Mouse (Mus musculus) brain, embryonic 14.5 days (tissue): ENCODE data around the gene Nrtn.

Experiments used
- CTCF ChIP-seq: fragments of 200-500 bp; IDR thresholded peaks from 2 replicates; pipeline ENCODE4 v1.5.1; 2012; ENCODE audit warnings: inconsistent platforms, mild to moderate bottlenecking, moderate library complexity, borderline replicate concordance; ENCODE audit not compliant: insufficient read depth, insufficient read length; ENCODE audit errors: extremely low read depth
- POLR2A ChIP-seq: fragments of 200-500 bp; IDR thresholded peaks from 2 replicates; pipeline ENCODE4 v1.6.1; 2012; ENCODE audit warnings: mild to moderate bottlenecking, inconsistent platforms, borderline replicate concordance; ENCODE audit not compliant: poor library complexity, insufficient read depth, insufficient read length, severe bottlenecking; ENCODE audit errors: extremely low read depth

DNA sequence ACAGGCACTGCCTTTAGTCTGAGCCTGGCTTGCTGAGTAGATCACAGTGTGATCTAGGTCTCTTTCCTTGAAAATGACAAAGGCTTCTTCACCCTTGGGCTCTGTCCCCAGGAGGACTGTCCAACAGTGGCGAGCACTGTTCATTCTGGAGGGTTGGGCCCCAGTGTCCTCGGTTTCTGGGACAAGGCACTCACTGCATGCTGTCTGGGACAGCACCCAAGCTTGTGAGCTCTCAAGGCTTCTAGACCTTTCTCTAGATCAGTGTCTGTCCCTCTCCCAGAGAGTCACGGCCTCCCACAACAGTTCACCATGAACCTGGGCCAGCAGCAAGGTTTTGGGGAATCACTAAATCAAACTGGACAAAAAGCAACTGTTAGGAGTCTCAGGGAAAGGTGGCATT is 35.3 kb upstream of the Nrtn start:
- TF ChIP-seq CTCF (no peak), POLR2A (no peak)
